Mouse (Mus musculus) kidney, postnatal 10 days (tissue): ENCODE measurements around the gene Olfr686.

ENCODE experiments used
- DNase-seq: peaks from one replicate; pipeline ENCODE4 v3.0.0; 2021; ENCODE audit warnings: mixed read lengths

Olfr686 gene

GRCm38 (mm10) chr7:105207385-105207784 lies at the start of gene Olfr686:
Gene Olfr686 (minus strand): TSS chr7:105207485.
- DNase-seq, result no peak

- peak; percentile 41 for DNase-seq
These were observed 49.4 kb upstream of the Olfr686 start for GRCm38 (mm10) chr7:105256656-105257055.

- DNase-seq, result peak; percentile 16
These were observed 40.9 kb upstream of the Olfr686 start for GRCm38 (mm10) chr7:105248197-105248596.

DNA sequence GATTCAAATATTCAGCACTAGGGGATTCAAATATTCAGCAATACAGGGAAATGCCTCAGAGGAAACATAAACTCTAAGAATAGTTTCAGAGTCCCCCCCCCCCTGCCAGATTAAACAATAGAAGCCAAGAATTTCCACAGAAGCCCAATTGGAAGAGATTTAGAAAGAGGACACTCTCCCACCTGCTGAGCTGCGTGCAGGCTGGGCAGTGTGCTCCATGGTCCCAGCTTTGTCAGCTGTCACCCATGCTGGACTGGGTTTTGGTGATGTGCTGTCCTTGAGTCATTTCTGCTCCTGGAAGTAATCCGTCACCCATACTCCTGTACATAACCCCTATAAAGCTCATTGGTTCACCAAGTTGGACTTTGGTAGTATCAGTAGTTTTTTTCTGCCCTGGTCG lies 40.4 kb upstream of the Olfr686 start:
- peak; percentile 10 for DNase-seq

DNA sequence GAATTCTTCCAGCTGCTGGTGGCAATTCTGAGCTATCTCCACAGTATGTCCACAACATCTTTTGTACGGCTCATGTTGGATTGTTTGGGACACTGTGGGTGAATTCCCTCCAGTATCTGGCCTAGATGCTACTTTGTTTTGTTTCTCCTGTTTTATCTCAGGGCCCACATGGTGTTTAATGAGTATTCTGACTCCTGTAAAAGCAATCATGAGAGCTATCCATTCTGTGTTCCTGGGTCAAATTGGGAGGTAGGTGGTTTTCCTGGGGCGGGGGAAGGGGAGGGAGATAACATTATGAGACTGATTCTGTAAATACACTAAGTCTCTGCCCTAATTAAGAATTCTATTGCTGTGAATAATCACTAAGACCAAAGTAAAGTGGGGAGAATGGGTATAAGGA lies 22.1 kb upstream of the Olfr686 start:
- no peak for DNase-seq

DNA sequence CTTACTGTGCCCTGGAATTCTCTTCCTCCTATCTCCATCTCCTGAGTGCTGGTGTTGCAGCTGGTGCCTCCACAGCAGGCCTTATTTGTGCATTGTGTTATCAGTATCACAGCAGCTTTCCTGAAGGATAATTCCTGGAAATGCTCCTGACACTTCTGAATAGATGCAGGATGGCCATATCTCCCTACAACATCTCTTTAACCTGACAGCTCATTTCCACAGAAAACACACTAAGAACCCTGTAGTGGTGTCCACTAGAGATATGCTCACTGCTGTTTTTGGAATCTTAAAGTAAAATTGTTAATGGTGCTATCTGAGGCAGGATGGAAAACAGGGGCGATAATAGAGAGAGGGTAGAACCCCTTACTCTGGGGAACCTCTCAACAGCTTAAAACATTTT lies 20.9 kb upstream of the Olfr686 start:
- DNase-seq, result peak; percentile 17

DNA sequence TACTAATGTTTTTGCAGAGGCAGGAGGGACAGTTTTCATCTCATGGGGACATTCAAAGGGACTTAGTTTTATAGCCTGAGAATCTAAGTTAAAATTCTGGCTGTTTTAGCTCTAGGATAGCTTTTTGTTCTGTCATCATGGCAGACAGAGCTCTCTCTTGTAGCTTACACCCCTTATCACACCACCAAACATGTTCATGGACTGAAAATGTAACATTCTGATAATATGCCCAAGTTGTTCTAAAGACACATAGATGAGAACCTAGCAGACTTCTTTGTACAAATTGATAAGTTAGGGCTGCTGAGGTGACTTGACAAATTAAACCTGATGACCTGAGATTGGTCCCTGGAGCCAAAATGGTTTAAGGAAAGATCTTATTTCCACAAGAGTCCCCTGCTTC lies 19.4 kb upstream of the Olfr686 start:
- no peak for DNase-seq

GRCm38 (mm10) chr7:105226072-105226471 lies 18.8 kb upstream of the Olfr686 start:
- DNase-seq, result no peak

DNA sequence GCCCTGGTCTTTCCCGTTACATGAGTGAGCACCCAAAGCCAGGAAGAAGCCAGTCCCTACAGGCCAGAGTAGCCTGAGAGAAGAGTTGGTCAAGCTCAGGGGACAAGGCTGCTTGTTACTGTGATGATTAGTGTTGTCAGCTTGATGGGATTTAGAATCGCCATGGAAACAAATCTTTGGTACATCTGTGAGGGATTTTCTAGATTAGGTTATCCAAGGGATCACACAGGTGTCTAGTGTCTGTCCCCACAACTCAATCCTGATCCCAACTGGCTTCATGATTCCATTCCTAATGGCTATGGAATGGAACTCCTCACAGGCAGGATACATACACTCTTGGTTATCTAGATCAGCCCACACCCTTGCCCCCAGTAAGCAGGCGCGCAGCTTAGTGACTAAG lies 11.0 kb upstream of the Olfr686 start:
- no peak for DNase-seq

- DNase-seq, result no peak
These were observed 7.5 kb upstream of the Olfr686 start for GRCm38 (mm10) chr7:105214761-105215160.

DNA sequence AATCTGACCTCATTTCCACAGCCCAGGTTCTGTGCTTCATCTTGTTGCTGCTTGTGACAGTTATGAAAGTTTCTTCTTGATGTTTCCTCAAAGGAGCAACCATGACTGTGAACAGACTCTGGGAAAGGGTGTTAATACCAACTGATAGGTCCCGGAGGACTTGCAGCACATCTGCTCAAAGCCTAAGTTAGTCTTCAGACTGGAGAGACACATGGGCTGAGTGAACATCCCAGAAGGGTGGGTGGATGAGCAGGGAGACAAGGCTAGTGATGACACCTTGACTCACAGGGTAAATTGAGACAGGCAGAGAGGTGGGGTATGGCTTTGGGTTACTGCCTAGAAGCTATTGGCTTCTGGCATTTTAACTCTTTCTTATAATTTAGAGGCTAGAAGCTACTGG lies 21.4 kb downstream of the Olfr686 start, which contains the start of gene Olfr685:
Gene Olfr685 (minus strand): TSS at position 101 of the 400 bp plus-strand sequence.
- DNase-seq, result no peak

- peak; percentile 17 for DNase-seq
These were observed 36.5 kb downstream of the Olfr686 start for GRCm38 (mm10) chr7:105170773-105171172.

GRCm38 (mm10) chr7:105163553-105163952 lies 43.7 kb downstream of the Olfr686 start, which contains the start of gene Olfr684:
Gene Olfr684 (minus strand): TSS chr7:105163653.
- no peak for DNase-seq
